Mouse (Mus musculus) intestine, postnatal 0 days (tissue): ENCODE data around the gene Tada1. TPM values are rescaled to one million over a fixed set of nuclear protein-coding genes. Genes with fewer than 3 reads are reported as not detected.

Experiments
- ATAC-seq: fragments of 200-750 bp; cut with Nextera tagmentation; 2 replicates; pipeline ENCODE4 v1.8.0; 2017; ENCODE audit warnings: mild to moderate bottlenecking, moderate TSS enrichment, moderate library complexity
- H3K27ac ChIP-seq: fragments of 300-500 bp; sonication (generic); 2 replicates; pipeline ENCODE4 v1.5.1; 2014; ENCODE audit warnings: mild to moderate bottlenecking, low read depth, low read length, moderate library complexity
- H3K27me3 ChIP-seq: fragments of 300-500 bp; sonication (generic); replicated peaks from 2 replicates; pipeline ENCODE4 v1.6.1; 2014; ENCODE audit warnings: low read length, mixed read lengths; ENCODE audit not compliant: control insufficient read depth, insufficient read depth
- H3K36me3 ChIP-seq: fragments of 300-500 bp; sonication (generic); 2 replicates; pipeline ENCODE4 v1.6.1; 2014; ENCODE audit warnings: mild to moderate bottlenecking, moderate library complexity; ENCODE audit not compliant: control insufficient read depth, insufficient read depth
- H3K4me1 ChIP-seq: fragments of 300-500 bp; sonication (generic); replicated peaks from 2 replicates; pipeline ENCODE4 v1.6.1; 2014; ENCODE audit warnings: antibody characterized with exemption, low read length, mixed read lengths; ENCODE audit not compliant: control insufficient read depth, insufficient read depth
- H3K4me2 ChIP-seq: fragments of 300-500 bp; sonication (generic); replicated peaks from 2 replicates; pipeline ENCODE4 v1.6.1; 2014; ENCODE audit warnings: low read depth, mild to moderate bottlenecking, moderate library complexity
- H3K4me3 ChIP-seq: fragments of 300-500 bp; sonication (generic); 2 replicates; pipeline ENCODE4 v1.5.1; 2014; ENCODE audit warnings: low read depth, low read length
- H3K9ac ChIP-seq: fragments of 300-500 bp; sonication (generic); 2 replicates; pipeline ENCODE4 v1.6.1; 2014; ENCODE audit warnings: mild to moderate bottlenecking, low read depth, low read length
- H3K9me3 ChIP-seq: fragments of 300-500 bp; sonication (generic); 2 replicates; pipeline ENCODE4 v1.6.1; 2016; ENCODE audit warnings: mixed run types; ENCODE audit not compliant: control insufficient read depth
- CTCF ChIP-seq: sonication (generic); IDR thresholded peaks from 2 replicates; pipeline ENCODE4 v1.5.1; 2016; ENCODE audit warnings: low read depth, mild to moderate bottlenecking, control low read depth, antibody characterized with exemption, moderate library complexity
- WGBS: fragments of 180-500 bp; shearing (Covaris S2); extraction: QIAGEN DNeasy Blood & Tissue Kit; methylation state at CpG from one replicate; pipeline ENCODE4 v1.1.7; 2014; 5-methylcytosine and 5-hydroxymethylcytosine counted together
- polyA plus RNA-seq: library from polyadenylated mRNA; unstranded; fragments of >200 nt; fragmentation: Nextera tagmentation; extraction: Ambion mirVana; gene quantifications from 2 replicates; pipeline ENCODE4 v1.2.1, GENCODE M21; 2015

The Tada1 gene
- polyA plus RNA-seq, 1 experiment from 2014 or later: 18.1 TPM

DNA sequence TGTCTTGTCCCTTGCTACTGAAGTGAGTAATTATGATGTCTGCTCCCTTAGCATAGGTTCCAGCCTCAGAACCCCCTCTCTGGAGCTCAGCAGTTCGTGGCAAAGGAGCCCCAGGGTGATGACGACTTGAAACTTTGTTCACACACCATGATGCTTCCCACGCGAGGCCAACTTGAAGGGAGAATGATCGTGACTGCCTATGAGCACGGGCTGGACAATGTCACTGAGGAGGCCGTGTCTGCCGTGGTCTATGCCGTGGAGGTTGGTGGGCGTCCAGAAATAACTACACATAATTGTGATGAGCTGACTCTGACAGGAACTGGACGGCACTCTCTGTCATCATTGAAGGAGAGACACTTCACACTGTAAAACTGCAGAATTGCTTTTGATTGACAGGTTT is 9.6 kb downstream of the Tada1 start:
- Histone ChIP-seq H3K27ac (no peak overlapping the region), H3K27me3 (no peaks in the 10 kb centered on the region), H3K36me3 (peaks cover 80% of the 10 kb centered on the region), H3K4me2 (no peak overlapping the region), H3K4me3 (no peak overlapping the region), H3K9ac (no peak overlapping the region), H3K9me3 (no peaks in the 10 kb centered on the region), H3K4me1 (no peaks in the 10 kb centered on the region)
- ATAC-seq: no peak
- WGBS: 95% methylated on average over 11 of the region's 11 CpGs
- no peak for TF ChIP-seq CTCF

DNA sequence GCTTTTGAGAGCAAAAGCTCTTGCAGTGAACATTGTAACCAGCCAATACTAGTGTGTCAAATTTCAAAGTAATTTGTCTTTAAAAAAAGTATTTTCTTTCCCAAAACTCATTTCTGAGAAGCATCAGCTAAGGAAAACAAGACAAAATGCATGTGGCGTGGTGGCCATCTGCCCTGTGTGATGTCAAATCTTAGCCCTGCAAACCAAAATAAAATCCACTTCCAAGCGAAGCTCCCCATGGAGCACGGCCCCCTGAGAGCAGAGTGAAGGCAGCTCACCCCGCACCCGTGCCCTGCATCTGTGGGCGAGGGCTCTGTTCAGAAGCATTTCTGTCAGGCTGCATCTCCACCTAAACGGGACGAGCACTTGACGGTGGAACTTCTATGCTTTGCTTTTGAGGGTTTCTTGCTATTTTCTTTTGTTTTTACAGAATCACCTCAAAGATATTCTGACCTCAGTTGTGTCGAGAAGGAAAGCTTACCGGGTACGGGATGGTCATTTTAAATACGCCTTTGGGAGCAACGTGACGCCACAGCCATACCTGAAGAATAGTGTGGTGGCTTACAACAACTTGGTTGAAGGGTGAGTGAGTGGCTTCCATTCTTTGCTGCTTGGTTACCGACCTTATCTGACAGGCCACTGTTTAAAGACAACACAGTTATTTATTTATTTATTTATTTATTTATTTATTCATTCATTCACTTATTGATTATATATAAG is 10.7 kb downstream of the Tada1 start:
- no peak for ATAC-seq
- Histone ChIP-seq H3K4me3 (no peak overlapping the region), H3K27me3 (no peaks in the 10 kb centered on the region), H3K36me3 (peaks cover 77% of the 10 kb centered on the region), H3K4me1 (no peaks in the 10 kb centered on the region), H3K27ac (no peak overlapping the region), H3K9ac (no peak overlapping the region), H3K9me3 (no peaks in the 10 kb centered on the region), H3K4me2 (no peak overlapping the region)
- no peak for TF ChIP-seq CTCF
- WGBS: 94% methylated on average over 16 of the region's 16 CpGs

DNA sequence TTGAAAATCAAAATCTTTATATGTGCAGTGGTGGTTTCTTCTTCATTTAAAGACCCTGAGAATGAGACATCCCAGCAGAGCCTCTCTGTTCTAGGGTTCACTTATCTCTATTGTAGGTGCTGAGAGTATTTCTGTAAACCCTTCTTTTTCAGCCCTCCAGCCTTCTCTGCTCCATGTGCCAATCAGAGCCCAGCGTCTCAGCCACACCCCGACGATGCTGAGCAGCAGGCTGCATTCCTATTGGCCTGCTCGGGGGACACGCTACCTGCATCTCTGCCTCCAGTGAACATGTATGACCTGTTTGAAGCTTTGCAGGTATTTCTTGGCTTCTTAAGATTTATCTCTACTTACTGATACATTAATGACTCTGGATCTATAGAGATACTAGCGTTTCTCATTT is 12.8 kb downstream of the Tada1 start:
- H3K27ac ChIP-seq: no peak overlapping the region
- 93% methylated on average over 6 of the region's 6 CpGs for WGBS
- H3K36me3 ChIP-seq: peaks cover 71% of the 10 kb centered on the region
- H3K27me3 ChIP-seq: no peaks in the 10 kb centered on the region
- H3K9me3 ChIP-seq: no peaks in the 10 kb centered on the region
- H3K4me1 ChIP-seq: no peaks in the 10 kb centered on the region
- H3K4me2 ChIP-seq: no peak overlapping the region
- H3K4me3 ChIP-seq: no peak overlapping the region
- TF ChIP-seq CTCF: no peak
- no peak for ATAC-seq
- no peak overlapping the region for H3K9ac ChIP-seq

- Histone ChIP-seq H3K9ac (no peak overlapping the region), H3K4me2 (no peak overlapping the region), H3K36me3 (peaks cover 79% of the 10 kb centered on the region), H3K9me3 (no peaks in the 10 kb centered on the region), H3K27me3 (no peaks in the 10 kb centered on the region), H3K4me1 (no peaks in the 10 kb centered on the region), H3K4me3 (no peak overlapping the region), H3K27ac (no peak overlapping the region)
- no peak for TF ChIP-seq CTCF
- WGBS: 35% methylated on average over 4 of the region's 4 CpGs
- ATAC-seq: no peak
Observed at GRCm38 (mm10) chr1:166394770-166395169, 15.9 kb downstream of the Tada1 start.

GRCm38 (mm10) chr1:166395661-166396060 is 16.8 kb downstream of the Tada1 start:
- no peaks in the 10 kb centered on the region for H3K9me3 ChIP-seq
- no peaks in the 10 kb centered on the region for H3K4me1 ChIP-seq
- 85% methylated on average over 5 of the region's 5 CpGs for WGBS
- H3K36me3 ChIP-seq: peaks cover 72% of the 10 kb centered on the region
- no peak overlapping the region for H3K4me2 ChIP-seq
- no peaks in the 10 kb centered on the region for H3K27me3 ChIP-seq
- no peak for TF ChIP-seq CTCF
- no peak overlapping the region for H3K27ac ChIP-seq
- no peak overlapping the region for H3K9ac ChIP-seq
- ATAC-seq: no peak
- H3K4me3 ChIP-seq: no peak overlapping the region

GRCm38 (mm10) chr1:166396381-166396780 is 17.5 kb downstream of the Tada1 start:
- 91% methylated on average over 6 of the region's 6 CpGs for WGBS
- Histone ChIP-seq H3K36me3 (peaks cover 71% of the 10 kb centered on the region), H3K9me3 (no peaks in the 10 kb centered on the region), H3K27ac (no peak overlapping the region), H3K9ac (no peak overlapping the region), H3K4me2 (no peak overlapping the region), H3K4me1 (no peaks in the 10 kb centered on the region), H3K27me3 (no peaks in the 10 kb centered on the region), H3K4me3 (no peak overlapping the region)
- TF ChIP-seq CTCF: no peak
- no peak for ATAC-seq
